Mouse (Mus musculus) embryonic facial prominence, embryonic 15.5 days (tissue): ENCODE results near the gene Ccdc51. TPM values are rescaled to one million over a fixed set of nuclear protein-coding genes. Genes with fewer than 3 reads are reported as not detected.

Source experiments
- ATAC-seq: fragments of 200-750 bp; cut with Nextera tagmentation; 2 replicates; pipeline ENCODE4 v1.8.0; 2017; ENCODE audit warnings: low read depth, moderate TSS enrichment; ENCODE audit not compliant: insufficient number of reproducible peaks, low FRiP score, low TSS enrichment
- H3K27ac ChIP-seq: fragments of 300-500 bp; sonication (generic); replicated peaks from 2 replicates; pipeline ENCODE4 v1.5.1; 2015; ENCODE audit warnings: mild to moderate bottlenecking, inconsistent platforms
- H3K27me3 ChIP-seq: fragments of 300-500 bp; sonication (generic); 2 replicates; pipeline ENCODE4 v1.6.1; 2015; ENCODE audit warnings: inconsistent platforms
- H3K36me3 ChIP-seq: fragments of 300-500 bp; sonication (generic); 2 replicates; pipeline ENCODE4 v1.6.1; 2015; ENCODE audit warnings: mild to moderate bottlenecking, inconsistent platforms
- H3K4me1 ChIP-seq: fragments of 300-500 bp; sonication (generic); 2 replicates; pipeline ENCODE4 v1.6.1; 2015; ENCODE audit warnings: inconsistent platforms
- H3K4me2 ChIP-seq: fragments of 300-500 bp; sonication (generic); replicated peaks from 2 replicates; pipeline ENCODE4 v1.6.1; 2015; ENCODE audit warnings: mild to moderate bottlenecking, inconsistent platforms
- H3K4me3 ChIP-seq: fragments of 300-500 bp; sonication (generic); replicated peaks from 2 replicates; pipeline ENCODE4 v1.5.1; 2015; ENCODE audit warnings: mild to moderate bottlenecking, inconsistent platforms
- H3K9ac ChIP-seq: fragments of 300-500 bp; sonication (generic); 2 replicates; pipeline ENCODE4 v1.6.1; 2015; ENCODE audit warnings: inconsistent platforms
- H3K9me3 ChIP-seq: fragments of 300-500 bp; sonication (generic); replicated peaks from 2 replicates; pipeline ENCODE4 v1.6.1; 2016; ENCODE audit warnings: inconsistent platforms
- WGBS: fragments of 180-500 bp; shearing (Covaris S2); methylation state at CpG from one replicate; pipeline ENCODE4 v1.1.7; 2015; 5-methylcytosine and 5-hydroxymethylcytosine counted together
- polyA plus RNA-seq: library from polyadenylated mRNA; unstranded; fragments of >200 nt; fragmentation: Nextera tagmentation; extraction: Ambion mirVana; gene quantifications from 2 replicates; pipeline ENCODE4 v1.2.1, GENCODE M21; 2015

Gene Ccdc51
- polyA plus RNA-seq, 1 experiment from 2014 or later: 16.6 TPM

- H3K9me3 ChIP-seq: no peaks in the 10 kb centered on the region
- peaks cover 15% of the 10 kb centered on the region for H3K36me3 ChIP-seq
- H3K4me1 ChIP-seq: peaks cover 26% of the 10 kb centered on the region
- no peak for ATAC-seq
- H3K9ac ChIP-seq: no peak overlapping the region
- H3K27ac ChIP-seq: no peak overlapping the region
- H3K4me3 ChIP-seq: no peak overlapping the region
- no peaks in the 10 kb centered on the region for H3K27me3 ChIP-seq
- no peak overlapping the region for H3K4me2 ChIP-seq
- WGBS: 92% methylated on average over 13 of the region's 13 CpGs
Observed at GRCm38 (mm10) chr9:109051011-109051501, 31.2 kb upstream of the Ccdc51 start.

- H3K4me2 ChIP-seq: no peak overlapping the region
- WGBS: 90% methylated on average over 10 of the region's 10 CpGs
- no peak overlapping the region for H3K4me3 ChIP-seq
- H3K4me1 ChIP-seq: peaks cover 26% of the 10 kb centered on the region
- no peak overlapping the region for H3K27ac ChIP-seq
- no peaks in the 10 kb centered on the region for H3K9me3 ChIP-seq
- no peak for ATAC-seq
- H3K27me3 ChIP-seq: no peaks in the 10 kb centered on the region
- H3K9ac ChIP-seq: no peak overlapping the region
- H3K36me3 ChIP-seq: peaks cover 23% of the 10 kb centered on the region
Observed at GRCm38 (mm10) chr9:109051651-109052489, 30.4 kb upstream of the Ccdc51 start.

GRCm38 (mm10) chr9:109052490-109053260, 29.6 kb upstream of the Ccdc51 start:
- 85% methylated on average over 9 of the region's 9 CpGs for WGBS

GRCm38 (mm10) chr9:109053366-109053765, 28.9 kb upstream of the Ccdc51 start:
- no peak overlapping the region for H3K9ac ChIP-seq
- peaks cover 32% of the 10 kb centered on the region for H3K4me1 ChIP-seq
- H3K9me3 ChIP-seq: no peaks in the 10 kb centered on the region
- H3K4me2 ChIP-seq: no peak overlapping the region
- no peak overlapping the region for H3K4me3 ChIP-seq
- ATAC-seq: no peak
- 69% methylated on average over 3 of the region's 3 CpGs for WGBS
- H3K27me3 ChIP-seq: no peaks in the 10 kb centered on the region
- peaks cover 38% of the 10 kb centered on the region for H3K36me3 ChIP-seq
- H3K27ac ChIP-seq: 0 out of 2 replicates have a peak overlapping the region, but pooled peaks have one; percentile 9

More at GRCm38 (mm10) chr9:109052490-109053260, 29.6 kb upstream of the Ccdc51 start:
- Histone ChIP-seq H3K4me3 (no peak overlapping the region), H3K36me3 (peaks cover 31% of the 10 kb centered on the region), H3K4me1 (peaks cover 26% of the 10 kb centered on the region), H3K27me3 (no peaks in the 10 kb centered on the region), H3K27ac (peak overlapping the region; percentile 36; the same call in 1 of the 2 replicates), H3K9ac (no peak overlapping the region), H3K9me3 (no peaks in the 10 kb centered on the region), H3K4me2 (no peak overlapping the region)
- no peak for ATAC-seq

GRCm38 (mm10) chr9:109053851-109054250, 28.4 kb upstream of the Ccdc51 start:
- no peaks in the 10 kb centered on the region for H3K9me3 ChIP-seq
- no peaks in the 10 kb centered on the region for H3K27me3 ChIP-seq
- peak overlapping the region; percentile 83; the same call in 1 of the 2 replicates for H3K27ac ChIP-seq
- 62% methylated on average over 6 of the region's 6 CpGs for WGBS
- no peak overlapping the region for H3K4me2 ChIP-seq
- H3K9ac ChIP-seq: no peak overlapping the region
- no peak overlapping the region for H3K4me3 ChIP-seq
- peaks cover 40% of the 10 kb centered on the region for H3K36me3 ChIP-seq
- peaks cover 37% of the 10 kb centered on the region for H3K4me1 ChIP-seq
- no peak for ATAC-seq

GRCm38 (mm10) chr9:109054712-109055111, 27.6 kb upstream of the Ccdc51 start:
- peaks cover 40% of the 10 kb centered on the region for H3K36me3 ChIP-seq
- ATAC-seq: peak; percentile 27; the same call in 1 of the 2 replicates
- WGBS: 2% methylated on average over 7 of the region's 7 CpGs
- H3K4me3 ChIP-seq: peak overlapping the region; percentile 36
- no peaks in the 10 kb centered on the region for H3K9me3 ChIP-seq
- H3K4me2 ChIP-seq: peak overlapping the region; percentile 49
- H3K27ac ChIP-seq: peak overlapping the region; percentile 83
- H3K9ac ChIP-seq: peak overlapping the region; percentile 23; the same call in 1 of the 2 replicates
- H3K4me1 ChIP-seq: peaks cover 43% of the 10 kb centered on the region
- no peaks in the 10 kb centered on the region for H3K27me3 ChIP-seq

- peak overlapping the region; percentile 83 for H3K27ac ChIP-seq
- H3K4me1 ChIP-seq: peaks cover 51% of the 10 kb centered on the region
- peak overlapping the region; percentile 49 for H3K4me2 ChIP-seq
- H3K27me3 ChIP-seq: no peaks in the 10 kb centered on the region
- WGBS: 87% methylated on average over 12 of the region's 12 CpGs
- peak overlapping the region; percentile 23; the same call in 1 of the 2 replicates for H3K9ac ChIP-seq
- no peak for ATAC-seq
- no peaks in the 10 kb centered on the region for H3K9me3 ChIP-seq
- H3K4me3 ChIP-seq: peak overlapping the region; percentile 36
- H3K36me3 ChIP-seq: peaks cover 42% of the 10 kb centered on the region
Observed at GRCm38 (mm10) chr9:109055271-109056030, 26.8 kb upstream of the Ccdc51 start.

GRCm38 (mm10) chr9:109056081-109056690, 26.1 kb upstream of the Ccdc51 start:
- no peaks in the 10 kb centered on the region for H3K9me3 ChIP-seq
- H3K4me3 ChIP-seq: no peak overlapping the region
- H3K4me1 ChIP-seq: peaks cover 51% of the 10 kb centered on the region
- no peak overlapping the region for H3K4me2 ChIP-seq
- WGBS: 92% methylated on average over 17 of the region's 17 CpGs
- no peak overlapping the region for H3K27ac ChIP-seq
- H3K27me3 ChIP-seq: no peaks in the 10 kb centered on the region
- no peak for ATAC-seq
- peaks cover 46% of the 10 kb centered on the region for H3K36me3 ChIP-seq
- no peak overlapping the region for H3K9ac ChIP-seq

GRCm38 (mm10) chr9:109056916-109057315, 25.4 kb upstream of the Ccdc51 start:
- Histone ChIP-seq H3K4me2 (no peak overlapping the region), H3K36me3 (peaks cover 43% of the 10 kb centered on the region), H3K27me3 (no peaks in the 10 kb centered on the region), H3K27ac (no peak overlapping the region), H3K9me3 (no peaks in the 10 kb centered on the region), H3K9ac (no peak overlapping the region; the same call in 1 of the 2 replicates), H3K4me1 (peaks cover 51% of the 10 kb centered on the region), H3K4me3 (no peak overlapping the region)
- whole genome bisulfite sequencing: 82% methylated on average over 4 of the region's 4 CpGs
- ATAC-seq: no peak

- H3K4me3 ChIP-seq: no peak overlapping the region
- no peaks in the 10 kb centered on the region for H3K9me3 ChIP-seq
- no peak overlapping the region for H3K9ac ChIP-seq
- H3K27ac ChIP-seq: no peak overlapping the region
- H3K27me3 ChIP-seq: no peaks in the 10 kb centered on the region
- peaks cover 45% of the 10 kb centered on the region for H3K36me3 ChIP-seq
- no peak overlapping the region for H3K4me2 ChIP-seq
- H3K4me1 ChIP-seq: peaks cover 51% of the 10 kb centered on the region
- 92% methylated on average over 5 of the region's 5 CpGs for WGBS
- no peak for ATAC-seq
Observed at GRCm38 (mm10) chr9:109057543-109057942, 24.8 kb upstream of the Ccdc51 start.
